ENCODE assay signal across 9 mouse cellular contexts in the genomic region with DNA sequence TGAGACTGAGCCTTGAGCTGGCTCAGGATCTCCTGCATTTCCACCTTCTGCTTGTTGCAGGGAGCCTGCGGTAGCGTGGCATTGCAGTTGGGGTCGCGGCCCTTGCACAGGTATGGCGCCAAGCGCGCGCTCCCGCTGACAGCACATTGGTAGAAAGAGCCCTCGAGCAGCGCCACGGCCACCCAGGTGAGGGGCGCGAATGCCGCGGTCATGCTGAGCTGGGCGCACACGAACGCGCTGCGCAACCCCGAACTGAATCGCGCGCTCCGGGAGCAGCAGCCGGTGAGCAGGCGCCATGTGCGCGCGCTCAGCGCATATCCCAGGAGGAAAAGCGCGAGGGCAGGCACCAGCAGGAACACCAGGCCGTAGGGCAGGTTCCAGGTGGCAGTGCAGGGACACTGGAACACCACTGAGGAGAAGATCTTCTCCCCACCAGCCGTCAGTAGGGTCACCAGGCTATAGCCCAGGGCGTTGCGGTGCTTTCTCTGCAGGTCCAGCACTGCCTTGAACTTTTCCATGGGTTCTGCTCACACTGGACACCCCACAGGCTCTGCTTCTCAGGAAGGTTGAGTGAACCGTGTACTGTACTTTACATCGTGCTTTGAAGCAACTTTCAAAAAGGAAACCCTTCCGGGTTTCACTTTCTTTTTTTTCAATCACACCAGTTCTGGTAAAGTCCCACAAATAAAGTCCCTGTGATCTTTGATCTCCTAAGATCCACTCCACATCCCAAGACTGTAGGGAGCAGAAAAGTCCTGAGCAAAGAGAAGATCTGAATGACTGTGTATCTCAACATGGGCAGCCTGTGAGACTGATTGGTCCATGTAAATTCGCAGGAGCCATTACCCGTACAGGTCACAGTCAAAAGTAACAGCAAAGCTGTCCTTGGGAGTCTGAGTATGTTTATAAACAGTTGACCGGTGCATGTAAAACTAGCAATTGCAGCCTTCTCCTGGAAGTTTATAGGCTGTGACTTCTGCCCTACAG. TPM values are rescaled to one million over a fixed set of nuclear protein-coding genes. Genes with fewer than 3 reads are reported as not detected.
DNase-seq lines count a peak whose midpoint lies in the region; ATAC-seq lines count a peak whose summit lies in the region.
"Had no signal": no experiment of that assay in that cellular context is flagged by ENCODE, and none has a peak within 500 bp of the region (broad histone marks: within the 10 kb centered on the region; RNA-seq: fewer than 3 reads in every experiment).

A gene (minus strand): TSS at position 593 of the 987 bp plus-strand sequence.

- peak; percentile 26 to 35 for DNase-seq in cerebellum, postnatal 14 days
- DNase-seq in cerebellum, adult 8-10 months = no peak
- DNase-seq in kidney, postnatal 10 days = peak; percentile 59
- DNase-seq in liver, embryonic 13.5 days = no peak
- peak; percentile 68 for DNase-seq in naive thymus-derived CD4-positive, alpha-beta T cell, adult 2 months (ENCODE audit: low read depth)

- 18% methylated on average over 43 of the region's 44 CpGs for WGBS in embryonic facial prominence, embryonic 13.5 days
- WGBS in heart, embryonic 15.5 days = 15% methylated on average over 44 of the region's 44 CpGs
- WGBS in liver, embryonic 13.5 days (ENCODE audit: insufficient replicate concordance) = 10% methylated on average over 44 of the region's 44 CpGs
- WGBS in stomach, embryonic 14.5 days = 13% methylated on average over 44 of the region's 44 CpGs

- 0 out of 2 replicates have a peak, but pooled peaks cover 8% of the 10 kb centered on the region for H3K4me1 ChIP-seq in embryonic facial prominence, embryonic 13.5 days
- H3K4me1 ChIP-seq in heart, embryonic 15.5 days (replicated peaks) = peaks cover 3% of the 10 kb centered on the region; the same call in 1 of the 2 replicates
- peaks cover 9% of the 10 kb centered on the region for H3K4me1 ChIP-seq in liver, embryonic 13.5 days (replicated peaks)
- H3K4me1 ChIP-seq in stomach, embryonic 14.5 days (ENCODE audit: control insufficient read depth, insufficient read depth, low read length) = 0 out of 2 replicates have a peak, but pooled peaks cover 3% of the 10 kb centered on the region

- no peaks in the 10 kb centered on the region for H3K27me3 ChIP-seq in embryonic facial prominence, embryonic 13.5 days
- no peaks in the 10 kb centered on the region for H3K27me3 ChIP-seq in heart, embryonic 15.5 days
- no peaks in the 10 kb centered on the region for H3K27me3 ChIP-seq in liver, embryonic 13.5 days
- H3K27me3 ChIP-seq in stomach, embryonic 14.5 days (ENCODE audit: control insufficient read depth, insufficient read depth, low read length) = no peaks in the 10 kb centered on the region

- peak within 1 kb of the TSS; percentile 72 for H3K9ac ChIP-seq in embryonic facial prominence, embryonic 13.5 days
- peak within 1 kb of the TSS; percentile 47 for H3K9ac ChIP-seq in heart, embryonic 15.5 days
- peak within 1 kb of the TSS; percentile 29; the same call in 1 of the 2 replicates for H3K9ac ChIP-seq in liver, embryonic 13.5 days
- H3K9ac ChIP-seq in stomach, embryonic 14.5 days (replicated peaks; ENCODE audit: low read depth, low read length) = no peak within 1 kb of the TSS

- peak; percentile 56; the same call in 1 of the 2 replicates for ATAC-seq in embryonic facial prominence, embryonic 13.5 days (ENCODE audit: insufficient number of reproducible peaks, insufficient read depth, low FRiP score, low TSS enrichment, low read depth)
- ATAC-seq in heart, embryonic 15.5 days (replicated peaks; ENCODE audit: insufficient number of reproducible peaks, insufficient read depth, low FRiP score, low read depth) = no peak; the same call in 1 of the 2 replicates
- peak; percentile 23; the same call in 1 of the 2 replicates for ATAC-seq in liver, embryonic 13.5 days (ENCODE audit: low read depth)
- ATAC-seq in stomach, embryonic 14.5 days (ENCODE audit: insufficient number of reproducible peaks, insufficient read depth, low FRiP score, low read depth) = peak; percentile 73

- no peaks in the 10 kb centered on the region for H3K9me3 ChIP-seq in embryonic facial prominence, embryonic 13.5 days
- H3K9me3 ChIP-seq in heart, embryonic 15.5 days (replicated peaks) = no peaks in the 10 kb centered on the region
- no peaks in the 10 kb centered on the region for H3K9me3 ChIP-seq in liver, embryonic 13.5 days (replicated peaks)
- no peaks in the 10 kb centered on the region for H3K9me3 ChIP-seq in stomach, embryonic 14.5 days (ENCODE audit: control insufficient read depth, low read depth, low read length)
- H3K9me3 ChIP-seq: G1E had no signal

- H3K4me3 ChIP-seq in embryonic facial prominence, embryonic 13.5 days = peak within 1 kb of the TSS; percentile 64
- H3K4me3 ChIP-seq in heart, embryonic 15.5 days = peak within 1 kb of the TSS; percentile 61
- peak within 1 kb of the TSS; percentile 54 for H3K4me3 ChIP-seq in liver, embryonic 13.5 days (replicated peaks)
- H3K4me3 ChIP-seq in stomach, embryonic 14.5 days (ENCODE audit: low read depth, low read length) = peak within 1 kb of the TSS; percentile 37

- peak within 1 kb of the TSS; percentile 82 for H3K4me2 ChIP-seq in embryonic facial prominence, embryonic 13.5 days
- H3K4me2 ChIP-seq in heart, embryonic 15.5 days = peak within 1 kb of the TSS; percentile 91
- peak within 1 kb of the TSS; percentile 69 for H3K4me2 ChIP-seq in liver, embryonic 13.5 days
- peak within 1 kb of the TSS; percentile 84 for H3K4me2 ChIP-seq in stomach, embryonic 14.5 days (replicated peaks; ENCODE audit: low read depth, low read length)

- H3K36me3 ChIP-seq in embryonic facial prominence, embryonic 13.5 days = no peaks in the 10 kb centered on the region
- no peaks in the 10 kb centered on the region for H3K36me3 ChIP-seq in heart, embryonic 15.5 days
- H3K36me3 ChIP-seq in liver, embryonic 13.5 days = no peaks in the 10 kb centered on the region
- no peaks in the 10 kb centered on the region for H3K36me3 ChIP-seq in stomach, embryonic 14.5 days (ENCODE audit: control insufficient read depth, insufficient read depth, low read length)
- H3K36me3 ChIP-seq: G1E had no signal

- no peak within 1 kb of the TSS for H3K27ac ChIP-seq in embryonic facial prominence, embryonic 13.5 days
- no peak within 1 kb of the TSS for H3K27ac ChIP-seq in heart, embryonic 15.5 days
- H3K27ac ChIP-seq in liver, embryonic 13.5 days = no peak within 1 kb of the TSS
- no peak within 1 kb of the TSS for H3K27ac ChIP-seq in stomach, embryonic 14.5 days (ENCODE audit: low read length)

RNA-seq across cellular contexts. Expression of the gene that starts here (rescaled TPM):
- polyA plus RNA-seq in embryonic facial prominence, embryonic 13.5 days (2015; fragmentation: Nextera tagmentation; extraction: Ambion mirVana) = 1.5 TPM in 2 replicates
- 0.78 and 0.89 TPM in 2 replicates for polyA plus RNA-seq in heart, embryonic 15.5 days (2015; fragmentation: Nextera tagmentation; extraction: Ambion mirVana)
- polyA plus RNA-seq in liver, embryonic 13.5 days (2015; fragmentation: Nextera tagmentation; extraction: Ambion mirVana) = 1.4 and 1.6 TPM in 2 replicates
- polyA plus RNA-seq in stomach, embryonic 14.5 days (2014; fragmentation: Nextera tagmentation; extraction: Ambion mirVana) = 1.1 and 2.3 TPM in 2 replicates
- polyA plus RNA-seq: G1E had no signal

Comparison
In these comparisons a context has a peak if more than half of its experiments do, and no peak if none do; other contexts are left out.
1. DNase-seq: peak in cerebellum, postnatal 14 days (2 of 2), kidney, postnatal 10 days (single experiment) and naive thymus-derived CD4-positive, alpha-beta T cell, adult 2 months (single experiment); none in cerebellum, adult 8-10 months (single experiment) and liver, embryonic 13.5 days (single experiment).
2. Peak in every context shown above with its lines, with median percentiles within 50 percentile points of each other: H3K4me2 ChIP-seq and H3K4me3 ChIP-seq.